Mouse (Mus musculus) liver, embryonic 14.5 days (tissue): ENCODE data around the gene Cic.

Experiments used
- CTCF ChIP-seq: IDR thresholded peaks from 2 replicates; pipeline ENCODE4 v1.5.1; 2016; ENCODE audit warnings: antibody characterized with exemption, low read depth, control low read depth
- EP300 ChIP-seq: IDR thresholded peaks from 2 replicates; pipeline ENCODE4 v1.6.1; 2016; ENCODE audit warnings: antibody characterized with exemption, low read depth

DNA sequence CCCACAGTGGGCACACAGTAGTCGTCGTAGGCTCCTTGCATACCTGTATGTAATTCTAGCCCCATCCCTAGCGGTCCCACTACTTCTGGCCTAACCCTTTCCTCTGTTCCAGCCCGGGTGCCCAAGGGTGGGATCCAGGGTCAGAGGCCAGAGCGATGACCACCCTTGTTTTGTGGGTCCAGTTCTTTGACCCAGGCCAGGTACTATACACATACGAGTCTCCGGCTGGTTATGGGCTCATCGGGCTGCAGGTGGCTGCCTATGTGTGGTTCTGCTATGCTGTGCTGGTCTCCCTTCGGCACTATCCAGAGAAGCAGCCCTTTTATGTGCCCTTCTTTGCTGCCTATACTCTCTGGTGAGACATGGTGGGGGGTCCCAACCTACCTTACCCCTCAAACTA lies 41.9 kb downstream of the Cic start:
- no peak for TF ChIP-seq EP300
- TF ChIP-seq CTCF = no peak
